In the genomic region with DNA sequence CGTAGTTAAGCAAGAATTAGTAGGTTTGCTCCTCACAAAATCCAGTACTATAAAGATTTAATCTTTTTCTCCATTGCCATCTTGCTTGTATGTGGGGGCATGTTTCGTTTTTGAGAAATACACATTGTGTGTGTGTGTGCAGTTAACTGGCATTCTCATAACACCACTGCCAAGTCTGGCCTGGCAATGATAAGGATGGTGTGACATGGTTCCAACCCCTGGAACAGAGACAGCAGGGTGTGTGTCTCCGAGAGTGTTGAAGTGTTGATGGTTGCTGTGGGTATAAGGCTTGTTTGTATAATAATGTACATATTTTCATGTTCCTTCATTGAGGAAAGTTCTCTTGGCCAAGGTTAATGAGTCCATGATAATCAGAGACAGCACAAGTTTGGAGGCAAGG, we compare ENCODE assay signal across 24 mouse cellular contexts.
"Had no signal": no experiment of that assay in that cellular context is flagged by ENCODE, and none has a peak within 500 bp of the region (broad histone marks: within the 10 kb centered on the region; RNA-seq: fewer than 3 reads in every experiment).

No protein-coding gene starts in this region.

- H3K4me2 ChIP-seq: heart, embryonic 11.5 days; heart, embryonic 13.5 days; heart, embryonic 15.5 days; hindbrain, embryonic 13.5 days; hindbrain, embryonic 15.5 days; kidney, embryonic 15.5 days; limb, embryonic 13.5 days; limb, embryonic 15.5 days had no signal

- H3K9me3 ChIP-seq: heart, embryonic 15.5 days; kidney, embryonic 15.5 days; limb, embryonic 15.5 days had no signal

- H3K27ac ChIP-seq: heart, adult 2 months; heart, embryonic 13.5 days; heart, embryonic 15.5 days; hindbrain, embryonic 13.5 days; hindbrain, embryonic 15.5 days; kidney, embryonic 15.5 days; kidney, postnatal 0 days; limb, embryonic 13.5 days; limb, embryonic 15.5 days; liver, embryonic 14.5 days had no signal

- H3K36me3 ChIP-seq: hindbrain, embryonic 13.5 days; hindbrain, embryonic 15.5 days; kidney, embryonic 15.5 days; limb, embryonic 13.5 days had no signal

- ATAC-seq: intestine, embryonic 16.5 days had no signal

- H3K27me3 ChIP-seq: heart, embryonic 13.5 days; heart, embryonic 15.5 days; hindbrain, embryonic 13.5 days; hindbrain, embryonic 15.5 days; kidney, embryonic 15.5 days; limb, embryonic 13.5 days; limb, embryonic 15.5 days had no signal

- H3K4me1 ChIP-seq: kidney, embryonic 15.5 days; limb, embryonic 15.5 days had no signal

- DNase-seq: gastrocnemius, postnatal 14 days; gastrocnemius, postnatal 36 days; heart, adult 11 months; heart, adult 2 months; heart, postnatal 14 days; heart, postnatal 36 days; kidney, adult 11 months; kidney, adult 2 months; kidney, adult 9 months; kidney, postnatal 14 days; kidney, postnatal 36 days; layer of hippocampus, postnatal 36 days; left cerebral cortex, postnatal 4 days had no signal

- H3K4me3 ChIP-seq: heart, adult 2 months; heart, embryonic 13.5 days; heart, embryonic 15.5 days; hindbrain, embryonic 13.5 days; hindbrain, embryonic 15.5 days; kidney, embryonic 15.5 days; limb, embryonic 13.5 days; limb, embryonic 15.5 days had no signal

- H3K9ac ChIP-seq: heart, embryonic 13.5 days; heart, embryonic 15.5 days; hindbrain, embryonic 13.5 days; hindbrain, embryonic 15.5 days; kidney, embryonic 15.5 days; limb, embryonic 13.5 days; limb, embryonic 15.5 days; liver, embryonic 14.5 days had no signal
